Mouse (Mus musculus) MEL (cell line): ENCODE measurements around the gene Peli2. TPM values are rescaled to one million over a fixed set of nuclear protein-coding genes. Genes with fewer than 3 reads are reported as not detected.

Experiments used
- DNase-seq: peaks from one replicate; pipeline ENCODE4 v3.0.0; 2011; ENCODE audit warnings: low read depth, low spot score
- H3K27ac ChIP-seq: 2 replicates; pipeline ENCODE4 v1.5.1; 2012; ENCODE audit warnings: low read depth, mild to moderate bottlenecking, control low read depth, low read length, moderate library complexity; ENCODE audit not compliant: control insufficient read depth
- H3K27me3 ChIP-seq, 2 experiments: fragments of 150-350 bp in 1 of 2; sonication (generic) in 1 of 2; 2 replicates each; pipeline ENCODE4 v1.6.1; 2012; ENCODE audit warnings: low read length in 2 of 2, mild to moderate bottlenecking in 2 of 2, improper control_type of control experiment in 1 of 2, moderate library complexity in 1 of 2; ENCODE audit not compliant: insufficient read depth in 2 of 2, control insufficient read depth in 1 of 2
- H3K36me3 ChIP-seq, 2 experiments: 2 replicates each; pipeline ENCODE4 v1.6.1; 2012 to 2014; ENCODE audit warnings: low read length in 2 of 2, improper control_type of control experiment in 1 of 2, inconsistent platforms in 1 of 2, mild to moderate bottlenecking in 1 of 2; ENCODE audit not compliant: insufficient read depth in 2 of 2, control insufficient read depth in 1 of 2
- H3K4me1 ChIP-seq, 2 experiments: fragments of 150-350 bp in 1 of 2; sonication (generic) in 1 of 2; 2 replicates each; pipeline ENCODE4 v1.6.1; 2012; ENCODE audit warnings: low read length in 2 of 2, improper control_type of control experiment in 1 of 2, mild to moderate bottlenecking in 1 of 2; ENCODE audit not compliant: insufficient read depth in 2 of 2, control insufficient read depth in 1 of 2
- H3K4me3 ChIP-seq, 2 experiments: fragments of 150-350 bp in 1 of 2; sonication (generic) in 1 of 2; 2 replicates each; pipeline ENCODE4 v1.5.1; 2012; ENCODE audit warnings: low read depth in 2 of 2, low read length in 2 of 2, mild to moderate bottlenecking in 2 of 2, moderate library complexity in 2 of 2, control low read depth in 1 of 2, improper control_type of control experiment in 1 of 2; ENCODE audit not compliant: control insufficient read depth in 1 of 2, insufficient read depth in 1 of 2
- H3K79me2 ChIP-seq: 2 replicates; pipeline ENCODE4 v1.6.1; 2012; ENCODE audit warnings: mild to moderate bottlenecking, low read length, moderate library complexity; ENCODE audit not compliant: control insufficient read depth, poor library complexity, insufficient read depth
- H3K9ac ChIP-seq: 2 replicates; pipeline ENCODE4 v1.6.1; 2012; ENCODE audit warnings: low read depth, mild to moderate bottlenecking, control low read depth, low read length, moderate library complexity; ENCODE audit not compliant: control insufficient read depth, poor library complexity, severe bottlenecking
- H3K9me3 ChIP-seq: fragments of 150-350 bp; sonication (generic); replicated peaks from 2 replicates; pipeline ENCODE4 v1.6.1; 2012; ENCODE audit warnings: mild to moderate bottlenecking, low read length, improper control_type of control experiment, moderate library complexity; ENCODE audit not compliant: insufficient read depth
- CHD1 ChIP-seq: IDR thresholded peaks from 2 replicates; pipeline ENCODE4 v1.6.1; 2012; ENCODE audit warnings: low read depth, mild to moderate bottlenecking, inconsistent platforms, low read length, improper control_type of control experiment
- CHD2 ChIP-seq: IDR thresholded peaks from 2 replicates; pipeline ENCODE4 v1.6.1; 2011; ENCODE audit warnings: low read length, improper control_type of control experiment
- CTCF ChIP-seq, 3 experiments: IDR thresholded peaks in 2 of 3; conservative IDR thresholded peaks in 1 of 3; 2 replicates each; pipeline ENCODE4 v1.5.1; 2011 to 2012; ENCODE audit warnings: low read length in 3 of 3, low read depth in 2 of 3, mild to moderate bottlenecking in 2 of 3, improper control_type of control experiment in 1 of 3, inconsistent platforms in 1 of 3, mixed read lengths in 1 of 3, moderate library complexity in 1 of 3; ENCODE audit not compliant: control insufficient read depth in 1 of 3, insufficient read depth in 1 of 3, poor library complexity in 1 of 3, severe bottlenecking in 1 of 3
- E2F4 ChIP-seq: IDR thresholded peaks from 2 replicates; pipeline ENCODE4 v1.6.1; 2011; ENCODE audit warnings: low read depth, low read length, improper control_type of control experiment, borderline replicate concordance
- EP300 ChIP-seq, 2 experiments: IDR thresholded peaks; 2 replicates each; pipeline ENCODE4 v1.6.1; 2011; ENCODE audit warnings: improper control_type of control experiment in 2 of 2, low read length in 2 of 2, low read depth in 1 of 2, mild to moderate bottlenecking in 1 of 2
- HCFC1 ChIP-seq: IDR thresholded peaks from 2 replicates; pipeline ENCODE4 v1.6.1; 2012; ENCODE audit warnings: low read depth, mild to moderate bottlenecking, inconsistent platforms, low read length, improper control_type of control experiment, moderate library complexity
- JUND ChIP-seq: IDR thresholded peaks from 2 replicates; pipeline ENCODE4 v1.6.1; 2011; ENCODE audit warnings: low read depth, mild to moderate bottlenecking, improper control_type of control experiment, low read length
- KAT2A ChIP-seq: conservative IDR thresholded peaks from 2 replicates; pipeline ENCODE4 v1.6.1; 2012; ENCODE audit warnings: low read depth, low read length, improper control_type of control experiment, inconsistent platforms
- POLR2AphosphoS5 ChIP-seq: IDR thresholded peaks from 2 replicates; pipeline ENCODE4 v1.6.1; 2012; ENCODE audit warnings: low read depth, borderline replicate concordance, mild to moderate bottlenecking, inconsistent platforms, low read length, moderate library complexity, mixed read lengths
- RCOR1 ChIP-seq: IDR thresholded peaks from 2 replicates; pipeline ENCODE4 v1.6.1; 2012; ENCODE audit warnings: low read depth, mild to moderate bottlenecking, inconsistent platforms, low read length, improper control_type of control experiment
- SMC3 ChIP-seq: IDR thresholded peaks from 2 replicates; pipeline ENCODE4 v1.6.1; 2011; ENCODE audit warnings: low read depth, low read length, improper control_type of control experiment
- TAL1 ChIP-seq: IDR thresholded peaks from 2 replicates; pipeline ENCODE4 v1.6.1; 2012; ENCODE audit warnings: mild to moderate bottlenecking, inconsistent platforms, low read length, moderate library complexity, mixed read lengths
- TBP ChIP-seq: IDR thresholded peaks from 2 replicates; pipeline ENCODE4 v1.8.0; 2011; ENCODE audit warnings: low read depth, low read length, improper control_type of control experiment
- TCF12 ChIP-seq: IDR thresholded peaks from 2 replicates; pipeline ENCODE4 v1.6.1; 2014; ENCODE audit warnings: low read depth, mild to moderate bottlenecking, inconsistent platforms, low read length, improper control_type of control experiment, moderate library complexity
- USF2 ChIP-seq, 2 experiments: IDR thresholded peaks; 2 replicates each; pipeline ENCODE4 v1.6.1; 2011 to 2012; ENCODE audit warnings: improper control_type of control experiment in 2 of 2, low read length in 2 of 2, borderline replicate concordance in 1 of 2, inconsistent platforms in 1 of 2, low read depth in 1 of 2, mild to moderate bottlenecking in 1 of 2; ENCODE audit not compliant: insufficient read depth in 1 of 2
- ZC3H11A ChIP-seq: IDR thresholded peaks from 2 replicates; pipeline ENCODE4 v1.6.1; 2012; ENCODE audit warnings: low read depth, mild to moderate bottlenecking, inconsistent platforms, low read length, improper control_type of control experiment
- ZMIZ1 ChIP-seq: IDR thresholded peaks from 2 replicates; pipeline ENCODE4 v1.6.1; 2012; ENCODE audit warnings: low read depth, mild to moderate bottlenecking, inconsistent platforms, low read length, improper control_type of control experiment, moderate library complexity
- ZNF384 ChIP-seq: IDR thresholded peaks from 2 replicates; pipeline ENCODE4 v1.6.1; 2012; ENCODE audit warnings: low read depth, mild to moderate bottlenecking, inconsistent platforms, low read length, improper control_type of control experiment
- polyA plus RNA-seq, 2 experiments: library from polyadenylated mRNA; stranded (reverse) in 1 of 2; unstranded in 1 of 2; fragments of >175 nt in 1 of 2; fragments of >200 nt in 1 of 2; gene quantifications; 2 replicates each; pipeline versions ENCODE4 v1.2.1 to v1.2.4; 2012; ENCODE audit warnings: low replicate concordance in 2 of 2, low read depth in 1 of 2; ENCODE audit not compliant: insufficient read length in 2 of 2, insufficient read depth in 1 of 2, missing spikeins in 1 of 2
- total RNA-seq: library from RNA; depleted of rRNA; stranded (reverse); fragments of 300-350 nt; gene quantifications from 2 replicates; pipeline ENCODE4 v1.2.3, GENCODE M21; 2012

Gene Peli2
- total and polyA plus RNA-seq, 3 experiments = not detected

- Histone ChIP-seq H3K79me2 (no peaks in the 10 kb centered on the region), H3K27ac (no peak overlapping the region)
- DNase-seq = no peak
- no peak for TF ChIP-seq ZMIZ1
- TF ChIP-seq CHD2 = no peak
- TF ChIP-seq CTCF (IDR thresholded peaks at IDR 0.05 in 2 of 3, conservative IDR thresholded peaks at IDR 0.05 in 1 of 3; ENCODE audit: control insufficient read depth in 1 of 3, insufficient read depth in 1 of 3, low read depth in 2 of 3, low read length in 3 of 3, poor library complexity in 1 of 3, severe bottlenecking in 1 of 3) = no peak
- no peak for TF ChIP-seq USF2 (IDR thresholded peaks at IDR 0.05; ENCODE audit: borderline replicate concordance in 1 of 2, insufficient read depth in 1 of 2, low read depth in 1 of 2, low read length in 2 of 2)
- no peak for TF ChIP-seq JUND
- TF ChIP-seq EP300 (IDR thresholded peaks at IDR 0.05; ENCODE audit: low read depth in 1 of 2, low read length in 2 of 2) = no peak
- TF ChIP-seq HCFC1 = no peak
- no peak for TF ChIP-seq TAL1
- TF ChIP-seq, all 39 proteins: peak for 0
- H3K4me3 ChIP-seq = no peak overlapping the region
- no peaks in the 10 kb centered on the region for H3K36me3 ChIP-seq
- H3K9me3 ChIP-seq = no peaks in the 10 kb centered on the region
- H3K27me3 ChIP-seq = no peaks in the 10 kb centered on the region
- no peak overlapping the region for H3K9ac ChIP-seq
- H3K4me1 ChIP-seq = no peaks in the 10 kb centered on the region
Observed at GRCm38 (mm10) chr14:48289602-48290599, 169.3 kb downstream of the Peli2 start.

GRCm38 (mm10) chr14:48293498-48293897, 172.9 kb downstream of the Peli2 start:
- H3K27me3 ChIP-seq = no peaks in the 10 kb centered on the region
- no peak for TF ChIP-seq ZC3H11A
- TF ChIP-seq KAT2A = no peak
- TF ChIP-seq TBP = no peak
- no peak for TF ChIP-seq SMC3
- no peak for TF ChIP-seq CHD2
- no peak for TF ChIP-seq POLR2AphosphoS5
- TF ChIP-seq EP300 (IDR thresholded peaks at IDR 0.05; ENCODE audit: low read depth in 1 of 2, low read length in 2 of 2) = no peak
- no peak for TF ChIP-seq HCFC1
- TF ChIP-seq ZNF384 = no peak
- TF ChIP-seq CHD1 = no peak
- TF ChIP-seq RCOR1 = no peak
- no peak for TF ChIP-seq USF2 (IDR thresholded peaks at IDR 0.05; ENCODE audit: borderline replicate concordance in 1 of 2, insufficient read depth in 1 of 2, low read depth in 1 of 2, low read length in 2 of 2)
- no peak for TF ChIP-seq TCF12
- no peak for TF ChIP-seq E2F4
- H3K9me3 ChIP-seq = no peaks in the 10 kb centered on the region
- no peaks in the 10 kb centered on the region for H3K4me1 ChIP-seq
- H3K79me2 ChIP-seq = no peaks in the 10 kb centered on the region
- no peak overlapping the region for H3K4me3 ChIP-seq
- DNase-seq = no peak
- H3K36me3 ChIP-seq = no peaks in the 10 kb centered on the region
- H3K9ac ChIP-seq = no peak overlapping the region
- H3K27ac ChIP-seq = no peak overlapping the region
